Mouse (Mus musculus): Measurements from ENCODE around the gene Tet3. TPM values are rescaled to one million over a fixed set of nuclear protein-coding genes. Genes with fewer than 3 reads are reported as not detected.

Tet3 gene
- polyA plus RNA-seq, 1 experiment, result 15.4 TPM

- 56% methylated on average over 7 of the region's 7 CpGs for WGBS
- no peak overlapping the region for H3K4me3 ChIP-seq (ENCODE audit: low read depth, low read length)
- H3K4me1 ChIP-seq (ENCODE audit: control insufficient read depth, insufficient read depth, insufficient read length, low read length), result peaks cover 56% of the 10 kb centered on the region
- H3K27ac ChIP-seq (ENCODE audit: insufficient read depth, low read depth, low read length), result peak overlapping the region; percentile 78
- TF ChIP-seq POLR2A (IDR thresholded peaks at IDR 0.05; ENCODE audit: low read depth, low read length) (no peak), CTCF (IDR thresholded peaks at IDR 0.05; ENCODE audit: extremely low read depth, insufficient read length, insufficient replicate concordance, low read depth, low read length) (no peak)
- H3K27me3 ChIP-seq (ENCODE audit: control insufficient read depth, insufficient read depth, low read length), result no peaks in the 10 kb centered on the region
- H3K36me3 ChIP-seq (ENCODE audit: control insufficient read depth, insufficient read depth, low read length), result no peaks in the 10 kb centered on the region; the same call in none of the 2 replicates
These were observed 11.9 kb downstream of the Tet3 start for GRCm38 (mm10) chr6:83447031-83447430.

DNA sequence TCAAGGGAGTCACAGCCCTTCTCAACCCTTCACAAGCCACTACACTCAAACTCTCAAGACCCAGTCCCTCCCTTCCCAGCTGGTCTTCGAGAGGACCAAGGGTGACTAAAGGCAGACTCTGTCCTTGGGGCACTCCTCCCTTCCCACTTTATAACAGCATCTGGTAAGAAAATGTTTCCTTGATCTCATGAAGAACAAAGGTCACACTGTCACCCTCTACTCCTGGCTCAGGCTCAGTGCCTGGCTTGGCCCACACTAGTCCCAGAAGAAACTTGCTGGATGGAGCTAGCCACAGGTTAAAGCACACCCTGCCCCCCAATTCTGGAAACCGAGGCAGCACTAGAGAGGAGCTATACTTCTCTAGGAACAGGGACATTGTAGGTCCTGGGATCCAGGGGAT, 13.1 kb downstream of the Tet3 start:
- TF ChIP-seq CTCF (IDR thresholded peaks at IDR 0.05; ENCODE audit: extremely low read depth, insufficient read length, insufficient replicate concordance, low read depth, low read length) (no peak), POLR2A (IDR thresholded peaks at IDR 0.05; ENCODE audit: low read depth, low read length) (no peak)
- WGBS, result 22% methylated on average over 2 of the region's 2 CpGs
- no peaks in the 10 kb centered on the region for H3K27me3 ChIP-seq (ENCODE audit: control insufficient read depth, insufficient read depth, low read length)
- H3K4me3 ChIP-seq (ENCODE audit: low read depth, low read length), result no peak overlapping the region
- peaks cover 60% of the 10 kb centered on the region for H3K4me1 ChIP-seq (ENCODE audit: control insufficient read depth, insufficient read depth, insufficient read length, low read length)
- peak overlapping the region; percentile 79 for H3K27ac ChIP-seq (ENCODE audit: insufficient read depth, low read depth, low read length)
- H3K36me3 ChIP-seq (ENCODE audit: control insufficient read depth, insufficient read depth, low read length), result no peaks in the 10 kb centered on the region; the same call in none of the 2 replicates

GRCm38 (mm10) chr6:83443441-83444340, 15.2 kb downstream of the Tet3 start:
- Histone ChIP-seq H3K4me3 (ENCODE audit: low read depth, low read length) (no peak overlapping the region), H3K27ac (ENCODE audit: insufficient read depth, low read depth, low read length) (peak overlapping the region; percentile 67), H3K36me3 (ENCODE audit: control insufficient read depth, insufficient read depth, low read length) (peaks cover 2% of the 10 kb centered on the region; the same call in 1 of the 2 replicates), H3K27me3 (ENCODE audit: control insufficient read depth, insufficient read depth, low read length) (no peaks in the 10 kb centered on the region), H3K4me1 (ENCODE audit: control insufficient read depth, insufficient read depth, insufficient read length, low read length) (peaks cover 58% of the 10 kb centered on the region)
- 6% methylated on average over 13 of the region's 13 CpGs for whole genome bisulfite sequencing
- no peak for TF ChIP-seq POLR2A (IDR thresholded peaks at IDR 0.05; ENCODE audit: low read depth, low read length)
- no peak for TF ChIP-seq CTCF (IDR thresholded peaks at IDR 0.05; ENCODE audit: extremely low read depth, insufficient read length, insufficient replicate concordance, low read depth, low read length)

DNA sequence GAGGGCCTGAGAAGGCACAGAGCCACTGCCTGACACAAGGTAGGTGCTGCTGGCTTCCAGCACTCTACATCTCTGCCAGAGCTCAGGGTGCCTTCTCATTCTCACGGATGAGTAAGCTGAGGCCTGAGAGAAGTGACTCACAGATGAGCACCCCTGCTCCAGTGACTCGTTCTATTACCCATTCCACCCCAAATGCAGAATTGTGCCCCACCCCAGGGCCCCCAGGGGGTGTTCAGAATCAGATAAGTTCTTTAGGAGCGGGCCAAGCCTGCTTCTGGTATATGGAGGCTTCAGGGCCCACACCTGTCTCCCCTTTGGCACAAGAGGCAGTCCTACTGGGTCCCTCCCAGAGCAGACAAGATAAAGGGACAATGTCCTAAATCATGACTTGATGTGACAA, 16.2 kb downstream of the Tet3 start:
- H3K27ac ChIP-seq (ENCODE audit: insufficient read depth, low read depth, low read length), result peak overlapping the region; percentile 27

GRCm38 (mm10) chr6:83441259-83442061, 17.4 kb downstream of the Tet3 start:
- TF ChIP-seq POLR2A (IDR thresholded peaks at IDR 0.05; ENCODE audit: low read depth, low read length) (peak; percentile 86), CTCF (IDR thresholded peaks at IDR 0.05; ENCODE audit: extremely low read depth, insufficient read length, insufficient replicate concordance, low read depth, low read length) (no peak)
- Histone ChIP-seq H3K4me1 (ENCODE audit: control insufficient read depth, insufficient read depth, insufficient read length, low read length) (peaks cover 54% of the 10 kb centered on the region), H3K36me3 (ENCODE audit: control insufficient read depth, insufficient read depth, low read length) (peaks cover 10% of the 10 kb centered on the region; the same call in 1 of the 2 replicates), H3K27me3 (ENCODE audit: control insufficient read depth, insufficient read depth, low read length) (no peaks in the 10 kb centered on the region), H3K4me3 (ENCODE audit: low read depth, low read length) (peak overlapping the region; percentile 84), H3K27ac (ENCODE audit: insufficient read depth, low read depth, low read length) (peak overlapping the region; percentile 64)
- WGBS, result under 1% methylated on average over 48 of the region's 48 CpGs

More for the DNA sequence above, 16.2 kb downstream of the Tet3 start:
- Histone ChIP-seq H3K27me3 (ENCODE audit: control insufficient read depth, insufficient read depth, low read length) (no peaks in the 10 kb centered on the region), H3K36me3 (ENCODE audit: control insufficient read depth, insufficient read depth, low read length) (peaks cover 8% of the 10 kb centered on the region; the same call in 1 of the 2 replicates), H3K4me3 (ENCODE audit: low read depth, low read length) (no peak overlapping the region), H3K4me1 (ENCODE audit: control insufficient read depth, insufficient read depth, insufficient read length, low read length) (peaks cover 60% of the 10 kb centered on the region)
- 31% methylated on average over 3 of the region's 3 CpGs for WGBS
- no peak for TF ChIP-seq CTCF (IDR thresholded peaks at IDR 0.05; ENCODE audit: extremely low read depth, insufficient read length, insufficient replicate concordance, low read depth, low read length)
- no peak for TF ChIP-seq POLR2A (IDR thresholded peaks at IDR 0.05; ENCODE audit: low read depth, low read length)

DNA sequence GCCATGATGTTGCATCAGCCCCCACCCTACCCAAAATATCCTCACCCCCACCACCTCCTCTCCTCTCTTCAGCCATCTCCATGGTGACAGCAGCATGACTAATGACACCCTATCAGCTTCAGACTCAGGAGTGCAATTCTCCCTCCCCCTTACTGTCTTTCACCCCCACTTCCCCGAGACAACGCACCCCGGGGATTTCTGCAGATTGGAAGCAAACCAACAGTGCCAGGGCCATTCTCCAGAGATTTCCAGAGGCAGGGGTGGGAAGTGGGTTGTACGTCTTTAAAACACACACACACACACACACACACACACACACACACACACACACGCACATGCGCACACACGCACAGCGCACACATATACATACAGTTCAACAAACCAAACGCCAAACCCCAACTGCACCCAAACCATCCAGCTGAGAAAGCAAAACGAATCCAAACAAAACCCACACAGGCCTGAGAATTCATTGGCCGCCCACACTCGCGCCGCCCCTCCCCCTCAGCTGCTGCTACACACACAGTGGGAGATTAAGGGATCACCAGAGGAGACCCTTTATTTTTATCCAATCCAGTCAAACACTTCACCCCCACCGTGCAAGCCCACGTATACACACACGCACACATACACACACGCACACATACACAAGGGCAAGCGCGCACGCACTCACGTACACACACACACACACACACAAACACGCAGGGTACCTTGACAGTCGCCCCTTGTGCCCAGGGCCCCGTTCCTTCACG, 18.2 kb downstream of the Tet3 start:
- TF ChIP-seq CTCF (IDR thresholded peaks at IDR 0.05; ENCODE audit: extremely low read depth, insufficient read length, insufficient replicate concordance, low read depth, low read length) (no peak), POLR2A (IDR thresholded peaks at IDR 0.05; ENCODE audit: low read depth, low read length) (no peak)

More for the DNA sequence above, 18.2 kb downstream of the Tet3 start:
- Histone ChIP-seq H3K27ac (ENCODE audit: insufficient read depth, low read depth, low read length) (peak overlapping the region; percentile 62), H3K4me3 (ENCODE audit: low read depth, low read length) (peak overlapping the region; percentile 84), H3K36me3 (ENCODE audit: control insufficient read depth, insufficient read depth, low read length) (peaks cover 12% of the 10 kb centered on the region; the same call in 1 of the 2 replicates), H3K4me1 (ENCODE audit: control insufficient read depth, insufficient read depth, insufficient read length, low read length) (peaks cover 49% of the 10 kb centered on the region), H3K27me3 (ENCODE audit: control insufficient read depth, insufficient read depth, low read length) (no peaks in the 10 kb centered on the region)
- WGBS, result 14% methylated on average over 26 of the region's 26 CpGs
